Mouse (Mus musculus): Measurements from ENCODE around the gene Camsap3.

- peak; percentile 36; the same call in 1 of the 2 replicates for TF ChIP-seq CTCF (IDR thresholded peaks at IDR 0.05; ENCODE audit: extremely low read depth, insufficient read length, insufficient replicate concordance, low read depth, low read length)
- TF ChIP-seq POLR2A (IDR thresholded peaks at IDR 0.05; ENCODE audit: low read depth, low read length) = no peak
Measured at GRCm38 (mm10) chr8:3645804-3646203, 58.7 kb downstream of the Camsap3 start.

Measured in small intestine, adult 2 months (tissue).